Mouse (Mus musculus): ENCODE measurements around the gene Helt.
"Not testable (repeated sequence)": the region's sequence is repeated elsewhere in the genome, so short reads cannot be mapped to it uniquely, and the experiment has no call there.

DNA sequence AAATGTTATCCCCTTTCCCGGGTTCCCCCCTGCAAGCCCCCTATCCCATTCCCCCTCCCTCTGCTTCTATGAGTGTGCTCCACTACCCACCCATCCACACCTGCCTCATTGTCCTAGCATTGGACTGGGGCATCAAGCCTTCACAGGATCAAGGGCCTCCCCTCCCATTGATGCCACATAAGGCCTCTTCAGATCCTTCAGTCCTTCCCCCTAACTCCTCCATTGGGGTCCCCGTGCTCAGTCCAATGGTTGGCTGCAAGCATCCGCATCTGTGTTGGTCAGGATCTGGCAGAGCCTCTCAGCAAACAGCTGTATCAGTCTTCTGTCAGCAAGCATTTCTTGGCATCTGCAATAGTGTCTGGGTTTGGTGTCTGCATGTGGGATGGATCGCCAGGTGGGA, 30.3 kb downstream of the Helt start:
- TF ChIP-seq USF1 (IDR thresholded peaks at IDR 0.05; ENCODE audit: low read depth); MYOD1 (IDR thresholded peaks at IDR 0.05; ENCODE audit: control insufficient read depth, insufficient read length, low read depth): not testable (repeated sequence)

Data from C2C12 (cell line).